Comparison of ENCODE assay signal across 8 mouse cellular contexts in genomic region chr3:116861540-116862067, GRCm38 (mm10). TPM values are rescaled to one million over a fixed set of nuclear protein-coding genes. Genes with fewer than 3 reads are reported as not detected.
A peak's percentile ranks its signal among the peaks of the same experiment; 100 is the strongest.
DNase-seq lines count a peak whose midpoint lies in the region; ATAC-seq and TF ChIP-seq lines count a peak whose summit lies in the region.

No protein-coding gene starts in this region.

- peak; percentile 85 for DNase-seq in adrenal gland, adult 2 months
- peak; percentile 36 for DNase-seq in embryo, embryonic 11.5 days (ENCODE audit: low read depth, low spot score)
- peak; percentile 95 for DNase-seq in heart, adult 11 months
- DNase-seq in limb, embryonic 10.5 days (ENCODE audit: low spot score): peak; percentile 80
- peak; percentile 93 for DNase-seq in midbrain, embryonic 11.5 days (ENCODE audit: low spot score, missing footprints)
- peak; percentile 18 to 28 for DNase-seq in right cerebral cortex, postnatal 36 days (ENCODE audit: low spot score in 2 of 2)
- peak; percentile 79 for DNase-seq in yolk sac, embryonic 10.5 days (ENCODE audit: low spot score)

- ATAC-seq in intestine, postnatal 0 days: peak; percentile 82
- peak; percentile 70 for ATAC-seq in midbrain, embryonic 11.5 days (ENCODE audit: low FRiP score)

- no peaks in the 10 kb centered on the region for H3K4me1 ChIP-seq in intestine, postnatal 0 days (replicated peaks; ENCODE audit: control insufficient read depth, insufficient read depth, low read length)
- H3K4me1 ChIP-seq in limb, embryonic 10.5 days: peaks cover 12% of the 10 kb centered on the region
- no peaks in the 10 kb centered on the region for H3K4me1 ChIP-seq in midbrain, embryonic 11.5 days (ENCODE audit: control insufficient read depth, insufficient read depth, low read length)

- no peaks in the 10 kb centered on the region for H3K9me3 ChIP-seq in intestine, postnatal 0 days (ENCODE audit: control insufficient read depth)
- no peaks in the 10 kb centered on the region for H3K9me3 ChIP-seq in limb, embryonic 10.5 days (replicated peaks)
- H3K9me3 ChIP-seq in midbrain, embryonic 11.5 days (ENCODE audit: control insufficient read depth, low read length): no peaks in the 10 kb centered on the region

- H3K9ac ChIP-seq in intestine, postnatal 0 days (ENCODE audit: low read depth, low read length): peak overlapping the region; percentile 43; the same call in 1 of the 2 replicates
- H3K9ac ChIP-seq in midbrain, embryonic 11.5 days (ENCODE audit: low read length): peak overlapping the region; percentile 75

- peak overlapping the region; percentile 50 for H3K27ac ChIP-seq in intestine, postnatal 0 days (ENCODE audit: low read depth, low read length)
- H3K27ac ChIP-seq in limb, embryonic 10.5 days: peak overlapping the region; percentile 87
- no peak overlapping the region for H3K27ac ChIP-seq in midbrain, embryonic 11.5 days (ENCODE audit: low read depth, low read length)

- H3K4me2 ChIP-seq in intestine, postnatal 0 days (replicated peaks; ENCODE audit: low read depth): peak overlapping the region; percentile 76
- H3K4me2 ChIP-seq in midbrain, embryonic 11.5 days: peak overlapping the region; percentile 81

- under 1% methylated on average over 25 of the region's 25 CpGs for WGBS in intestine, postnatal 0 days
- WGBS in limb, embryonic 10.5 days: 6% methylated on average over 25 of the region's 25 CpGs
- WGBS in midbrain, embryonic 11.5 days: 4% methylated on average over 25 of the region's 25 CpGs

- no peaks in the 10 kb centered on the region for H3K27me3 ChIP-seq in intestine, postnatal 0 days (replicated peaks; ENCODE audit: control insufficient read depth, insufficient read depth, low read length)
- H3K27me3 ChIP-seq in limb, embryonic 10.5 days (ENCODE audit: low read depth, poor library complexity, severe bottlenecking): no peaks in the 10 kb centered on the region
- H3K27me3 ChIP-seq in midbrain, embryonic 11.5 days (ENCODE audit: control insufficient read depth, insufficient read depth, low read length): no peaks in the 10 kb centered on the region

- TF ChIP-seq CTCF in intestine, postnatal 0 days (IDR thresholded peaks at IDR 0.05; ENCODE audit: low read depth): peak; percentile 45

- H3K4me3 ChIP-seq in intestine, postnatal 0 days (ENCODE audit: low read depth, low read length): peak overlapping the region; percentile 56
- H3K4me3 ChIP-seq in limb, embryonic 10.5 days: peak overlapping the region; percentile 65
- H3K4me3 ChIP-seq in midbrain, embryonic 11.5 days (ENCODE audit: low read depth, low read length): peak overlapping the region; percentile 52

- no peaks in the 10 kb centered on the region for H3K36me3 ChIP-seq in intestine, postnatal 0 days (ENCODE audit: control insufficient read depth, insufficient read depth)
- no peaks in the 10 kb centered on the region for H3K36me3 ChIP-seq in limb, embryonic 10.5 days
- no peaks in the 10 kb centered on the region for H3K36me3 ChIP-seq in midbrain, embryonic 11.5 days (ENCODE audit: control insufficient read depth, insufficient read depth, low read length)

RNA-seq across cellular contexts. Expression of gene Frrs1, which starts 2.3 kb away (rescaled TPM):
- total RNA-seq in adrenal gland, adult 2 months (2021): 10 to 100 TPM; 10.1 to 26.8 TPM
- 11.9 and 18.5 TPM in 2 replicates for polyA plus RNA-seq in adrenal gland, adult 2 months (2012; rRNA removed)
- 18.6 and 18.9 TPM in 2 replicates for polyA plus RNA-seq in intestine, postnatal 0 days (2015; fragmentation: Nextera tagmentation; extraction: Ambion mirVana)
- 12.7 and 14.3 TPM in 2 replicates for polyA plus RNA-seq in limb, embryonic 10.5 days (2016; fragmentation: Nextera tagmentation; extraction: Ambion mirVana)
- 7.8 and 8.5 TPM in 2 replicates for polyA plus RNA-seq in midbrain, embryonic 11.5 days (2014; fragmentation: Nextera tagmentation; extraction: Ambion mirVana)

RNA-seq across cellular contexts. Expression of gene Agl, which starts 53.6 kb away (rescaled TPM):
- 10 to 100 TPM; 53.8 to 54.6 TPM for total RNA-seq in adrenal gland, adult 2 months (2021)
- polyA plus RNA-seq in adrenal gland, adult 2 months (2012; rRNA removed): 9.7 and 9.8 TPM in 2 replicates
- polyA plus RNA-seq in intestine, postnatal 0 days (2015; fragmentation: Nextera tagmentation; extraction: Ambion mirVana): 6.3 and 6.9 TPM in 2 replicates
- polyA plus RNA-seq in limb, embryonic 10.5 days (2016; fragmentation: Nextera tagmentation; extraction: Ambion mirVana): 6.4 and 7.3 TPM in 2 replicates
- polyA plus RNA-seq in midbrain, embryonic 11.5 days (2014; fragmentation: Nextera tagmentation; extraction: Ambion mirVana): 11.3 and 14.1 TPM in 2 replicates

Comparison
In these comparisons a context has a peak if more than half of its experiments do, and no peak if none do; other contexts are left out.
1. DNase-seq: peak in every context shown above with its lines; median percentile 95 in heart, adult 11 months; 93 in midbrain, embryonic 11.5 days; 85 in adrenal gland, adult 2 months; 80 in limb, embryonic 10.5 days; 79 in yolk sac, embryonic 10.5 days; 36 in embryo, embryonic 11.5 days; 23 in right cerebral cortex, postnatal 36 days.